Mouse (Mus musculus) embryonic facial prominence, embryonic 10.5 days (tissue): ENCODE results near the gene Gm6614. TPM values are rescaled to one million over a fixed set of nuclear protein-coding genes. Genes with fewer than 3 reads are reported as not detected.

Experiments
- DNase-seq: peaks from one replicate; pipeline ENCODE4 v3.0.0-alpha.2; 2017; ENCODE audit warnings: low spot score
- H3K27ac ChIP-seq: fragments of 300-500 bp; sonication (generic); replicated peaks from 2 replicates; pipeline ENCODE4 v1.5.1; 2016; ENCODE audit warnings: mild to moderate bottlenecking
- H3K27me3 ChIP-seq: fragments of 300-500 bp; sonication (generic); replicated peaks from 2 replicates; pipeline ENCODE4 v1.6.1; 2016; ENCODE audit warnings: low read depth, mild to moderate bottlenecking; ENCODE audit not compliant: poor library complexity, severe bottlenecking
- H3K36me3 ChIP-seq: fragments of 300-500 bp; sonication (generic); replicated peaks from 2 replicates; pipeline ENCODE4 v1.6.1; 2016; ENCODE audit warnings: mild to moderate bottlenecking, moderate library complexity
- H3K4me1 ChIP-seq: fragments of 300-500 bp; sonication (generic); 2 replicates; pipeline ENCODE4 v1.6.1; 2016
- H3K4me3 ChIP-seq: fragments of 300-500 bp; sonication (generic); 2 replicates; pipeline ENCODE4 v1.5.1; 2016; ENCODE audit warnings: mild to moderate bottlenecking, moderate library complexity
- H3K9me3 ChIP-seq: fragments of 300-500 bp; sonication (generic); 2 replicates; pipeline ENCODE4 v1.6.1; 2016; ENCODE audit warnings: mild to moderate bottlenecking
- WGBS: fragments of 180-500 bp; shearing (Covaris S2); methylation state at CpG from one replicate; pipeline ENCODE4 v1.1.7; 2016; 5-methylcytosine and 5-hydroxymethylcytosine counted together
- polyA plus RNA-seq: library from polyadenylated mRNA; unstranded; fragments of >200 nt; fragmentation: Nextera tagmentation; extraction: Ambion mirVana; gene quantifications from 2 replicates; pipeline ENCODE4 v1.2.1, GENCODE M21; 2016

The Gm6614 gene
- polyA plus RNA-seq, 1 experiment from 2014 or later, result 0.10 TPM

GRCm38 (mm10) chr6:141946862-141947261 lies 64.4 kb downstream of the Gm6614 start, which contains the start of gene Slco1a1:
Slco1a1 (minus strand) TSS chr6:141946962.
- Histone ChIP-seq H3K4me1 (no peaks in the 10 kb centered on the region), H3K36me3 (no peaks in the 10 kb centered on the region), H3K9me3 (no peaks in the 10 kb centered on the region), H3K27me3 (no peaks in the 10 kb centered on the region), H3K4me3 (no peak within 1 kb of the TSS), H3K27ac (no peak within 1 kb of the TSS)
- no peak for DNase-seq

- 81% methylated on average over 1 of the region's 1 CpGs for WGBS
- H3K27ac ChIP-seq, result no peak overlapping the region
- no peaks in the 10 kb centered on the region for H3K4me1 ChIP-seq
- H3K4me3 ChIP-seq, result no peak overlapping the region
- no peaks in the 10 kb centered on the region for H3K27me3 ChIP-seq
- DNase-seq, result no peak
- H3K9me3 ChIP-seq, result no peaks in the 10 kb centered on the region
- no peaks in the 10 kb centered on the region for H3K36me3 ChIP-seq
Measured at GRCm38 (mm10) chr6:141940451-141940850, 70.8 kb downstream of the Gm6614 start.

Other genes starting within 250 kb of the Gm6614 start
- not detected in 2 replicates for gene Gm5724, start 237.6 kb downstream of the Gm6614 start, polyA plus RNA-seq
- gene Slco1a4, start 155.2 kb downstream of the Gm6614 start, polyA plus RNA-seq, result not detected in 2 replicates
- not detected in 2 replicates for gene Slco1a1, start 64.5 kb downstream of the Gm6614 start, polyA plus RNA-seq
- not detected in 2 replicates for gene Slco1a6, start 197.1 kb upstream of the Gm6614 start, polyA plus RNA-seq